8 mouse cellular contexts compared by ENCODE assay signal in the genomic region with DNA sequence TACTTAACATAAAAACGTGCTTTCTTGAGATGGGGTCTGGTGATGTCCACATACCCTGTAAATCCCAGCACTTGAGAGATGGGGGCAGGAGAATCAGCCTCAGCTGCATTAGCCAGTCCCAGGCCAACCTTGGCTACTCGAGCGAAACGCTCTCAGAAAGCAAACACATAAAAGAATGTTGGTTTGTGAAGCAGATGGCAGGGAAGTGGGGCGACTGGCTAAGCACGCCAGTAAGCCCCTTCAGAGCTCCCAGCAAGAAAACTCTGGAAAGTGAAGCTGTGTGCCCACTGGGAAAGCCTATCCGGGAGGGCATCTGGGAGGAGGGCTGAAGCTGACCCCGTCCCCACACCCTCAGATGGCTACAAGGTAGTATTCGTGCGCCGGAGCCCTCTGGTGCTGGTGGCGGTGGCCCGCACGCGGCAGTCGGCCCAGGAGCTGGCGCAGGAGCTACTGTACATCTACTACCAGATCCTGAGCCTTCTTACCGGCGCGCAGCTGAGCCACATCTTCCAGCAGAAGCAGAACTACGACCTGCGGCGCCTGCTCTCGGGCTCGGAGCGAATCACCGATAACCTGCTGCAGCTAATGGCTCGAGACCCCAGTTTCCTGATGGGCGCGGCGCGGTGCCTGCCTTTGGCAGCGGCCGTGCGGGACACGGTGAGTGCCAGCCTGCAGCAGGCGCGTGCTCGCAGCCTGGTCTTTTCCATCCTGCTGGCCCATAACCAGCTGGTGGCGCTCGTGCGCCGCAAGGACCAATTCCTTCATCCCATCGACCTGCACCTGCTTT. TPM values are rescaled to one million over a fixed set of nuclear protein-coding genes. Genes with fewer than 3 reads are reported as not detected.
A peak's percentile ranks its signal among the peaks of the same experiment; 100 is the strongest.
DNase-seq lines count a peak whose midpoint lies in the region; ATAC-seq and TF ChIP-seq lines count a peak whose summit lies in the region.

No protein-coding gene starts in this region.

- no peak for DNase-seq in heart, adult 8-10 months (ENCODE audit: low spot score)
- DNase-seq in cerebellum, postnatal 25 days, result peak; percentile 96
- DNase-seq in frontal cortex, postnatal 25 days (ENCODE audit: low spot score in 2 of 2), result peak; percentile 73 to 75
- peak; percentile 78 for DNase-seq in kidney, postnatal 0 days (ENCODE audit: low spot score)
- no peak for DNase-seq in liver, adult 2 months (ENCODE audit: extremely low read depth, low read depth, low spot score)
- DNase-seq in neural tube, embryonic 10.5 days (ENCODE audit: extremely low spot score, low spot score), result peak; percentile 82

- H3K36me3 ChIP-seq in heart, embryonic 11.5 days (ENCODE audit: control insufficient read depth, insufficient read depth, low read length), result no peaks in the 10 kb centered on the region
- peaks cover 3% of the 10 kb centered on the region; the same call in 1 of the 2 replicates for H3K36me3 ChIP-seq in kidney, postnatal 0 days (ENCODE audit: insufficient read depth, low read length)
- H3K36me3 ChIP-seq in liver, adult 2 months (ENCODE audit: control insufficient read depth, insufficient read depth, low read length), result peaks cover 11% of the 10 kb centered on the region; the same call in 1 of the 2 replicates
- no peaks in the 10 kb centered on the region for H3K36me3 ChIP-seq in testis, adult 2 months (ENCODE audit: control insufficient read depth, insufficient read depth, low read length)

- 0 out of 2 replicates have a peak overlapping the region, but pooled peaks have one; percentile 36 for H3K9ac ChIP-seq in heart, embryonic 11.5 days (ENCODE audit: low read depth, low read length)
- 0 out of 2 replicates have a peak overlapping the region, but pooled peaks have one; percentile 31 for H3K9ac ChIP-seq in kidney, postnatal 0 days (ENCODE audit: low read depth, low read length)
- H3K9ac ChIP-seq in liver, adult 2 months (ENCODE audit: low read depth, low read length), result no peak overlapping the region

- H3K9me3 ChIP-seq in heart, embryonic 11.5 days (replicated peaks; ENCODE audit: control insufficient read depth, low read length), result no peaks in the 10 kb centered on the region
- no peaks in the 10 kb centered on the region for H3K9me3 ChIP-seq in kidney, postnatal 0 days (replicated peaks; ENCODE audit: low read length)

- H3K4me2 ChIP-seq in heart, embryonic 11.5 days, result peak overlapping the region; percentile 78
- H3K4me2 ChIP-seq in kidney, postnatal 0 days (ENCODE audit: low read length), result peak overlapping the region; percentile 56

- H3K4me1 ChIP-seq in heart, embryonic 11.5 days (ENCODE audit: control insufficient read depth, insufficient read depth, low read length), result peaks cover 9% of the 10 kb centered on the region
- H3K4me1 ChIP-seq in kidney, postnatal 0 days (replicated peaks; ENCODE audit: insufficient read depth, low read length), result peaks cover 5% of the 10 kb centered on the region; the same call in 1 of the 2 replicates
- H3K4me1 ChIP-seq in liver, adult 2 months (ENCODE audit: control insufficient read depth, insufficient read depth, low read length), result no peaks in the 10 kb centered on the region
- H3K4me1 ChIP-seq in testis, adult 2 months (ENCODE audit: control insufficient read depth, insufficient read depth, low read length), result peaks cover 6% of the 10 kb centered on the region

- WGBS in heart, embryonic 11.5 days (ENCODE audit: insufficient replicate concordance), result 9% methylated on average over 44 of the region's 44 CpGs
- 11% methylated on average over 44 of the region's 44 CpGs for WGBS in kidney, postnatal 0 days
- WGBS in liver, adult 2 months, result 84% methylated on average over 44 of the region's 44 CpGs

- ATAC-seq in heart, embryonic 11.5 days (replicated peaks; ENCODE audit: insufficient number of reproducible peaks, low FRiP score, low TSS enrichment), result no peak
- ATAC-seq in kidney, postnatal 0 days (replicated peaks; ENCODE audit: low FRiP score, low read depth), result peak; percentile 26; the same call in 1 of the 2 replicates

- no peak overlapping the region for H3K27ac ChIP-seq in heart, embryonic 11.5 days (ENCODE audit: low read depth, low read length)
- H3K27ac ChIP-seq in kidney, postnatal 0 days, result no peak overlapping the region
- no peak overlapping the region for H3K27ac ChIP-seq in liver, adult 2 months (replicated peaks; ENCODE audit: insufficient read depth, low read depth, low read length)
- no peak overlapping the region for H3K27ac ChIP-seq in testis, adult 2 months (ENCODE audit: control insufficient read depth, insufficient read depth, low read depth, low read length)

- TF ChIP-seq CTCF in kidney, postnatal 0 days (IDR thresholded peaks at IDR 0.05; ENCODE audit: low read depth), result peak; percentile 79
- peak; percentile 38 for TF ChIP-seq CTCF in liver, adult 2 months (IDR thresholded peaks at IDR 0.05; ENCODE audit: low read depth, low read length)
- TF ChIP-seq CTCF in testis, adult 2 months (IDR thresholded peaks at IDR 0.05; ENCODE audit: control insufficient read depth, insufficient read depth, insufficient replicate concordance, low read depth, low read length), result peak; percentile 68; the same call in 1 of the 2 replicates

- TF ChIP-seq POLR2A in liver, adult 2 months (IDR thresholded peaks at IDR 0.05; ENCODE audit: extremely low read depth, insufficient read depth, low read length), result no peak
- TF ChIP-seq POLR2A in testis, adult 2 months (IDR thresholded peaks at IDR 0.05; ENCODE audit: control insufficient read depth, low read depth, low read length), result no peak

- H3K27me3 ChIP-seq in heart, embryonic 11.5 days (ENCODE audit: control insufficient read depth, insufficient read depth, low read length), result peaks cover 22% of the 10 kb centered on the region
- no peaks in the 10 kb centered on the region for H3K27me3 ChIP-seq in kidney, postnatal 0 days (ENCODE audit: insufficient read depth, low read length)
- H3K27me3 ChIP-seq in liver, adult 2 months (ENCODE audit: control insufficient read depth, insufficient read depth, low read length), result no peaks in the 10 kb centered on the region
- no peaks in the 10 kb centered on the region for H3K27me3 ChIP-seq in testis, adult 2 months (ENCODE audit: control insufficient read depth, insufficient read depth, low read length)

- peak overlapping the region; percentile 43 for H3K4me3 ChIP-seq in heart, embryonic 11.5 days (ENCODE audit: low read depth, low read length)
- H3K4me3 ChIP-seq in kidney, postnatal 0 days (replicated peaks; ENCODE audit: low read depth, low read length), result peak overlapping the region; percentile 30
- no peak overlapping the region for H3K4me3 ChIP-seq in liver, adult 2 months (ENCODE audit: insufficient read depth, low read depth, low read length)
- peak overlapping the region; percentile 56 for H3K4me3 ChIP-seq in testis, adult 2 months (ENCODE audit: control insufficient read depth, low read depth, low read length)

- H3K79me2 ChIP-seq in liver, adult 2 months (ENCODE audit: control insufficient read depth, insufficient read depth, low read length), result no peaks in the 10 kb centered on the region

RNA-seq across cellular contexts. Expression of a gene that starts 5.6 kb away (rescaled TPM):
- polyA plus RNA-seq in heart, embryonic 11.5 days (2014; fragmentation: Nextera tagmentation; extraction: Ambion mirVana), result 1.3 and 1.6 TPM in 2 replicates
- total RNA-seq in heart, adult 8-10 months (2022), result 1 to 10 TPM; 1.3 to 3.7 (median 2.1) TPM
- polyA plus RNA-seq in kidney, postnatal 0 days (2015; fragmentation: Nextera tagmentation; extraction: Ambion mirVana), result 1.1 and 1.4 TPM in 2 replicates
- 0.18 and 0.27 TPM in 2 replicates for total RNA-seq in liver, adult 2 months (2014; rRNA removed)
- 0.70 and 1.2 TPM in 2 replicates for polyA plus RNA-seq in liver, adult 2 months (2012; rRNA removed)
- polyA plus RNA-seq in testis, adult 2 months (2012; rRNA removed), result 4.3 and 4.6 TPM in 2 replicates

RNA-seq across cellular contexts. Expression of a gene that starts 13.1 kb away (rescaled TPM):
- 9.6 and 11.9 TPM in 2 replicates for polyA plus RNA-seq in heart, embryonic 11.5 days (2014; fragmentation: Nextera tagmentation; extraction: Ambion mirVana)
- 10 to 100 TPM; 10.8 to 12.2 (median 11.9) TPM for total RNA-seq in heart, adult 8-10 months (2022)
- polyA plus RNA-seq in kidney, postnatal 0 days (2015; fragmentation: Nextera tagmentation; extraction: Ambion mirVana), result 11.1 and 12.7 TPM in 2 replicates
- total RNA-seq in liver, adult 2 months (2014; rRNA removed), result 9.2 and 12.4 TPM in 2 replicates
- polyA plus RNA-seq in liver, adult 2 months (2012; rRNA removed), result 29.2 and 29.6 TPM in 2 replicates
- 14.1 and 14.9 TPM in 2 replicates for polyA plus RNA-seq in testis, adult 2 months (2012; rRNA removed)

RNA-seq across cellular contexts. Expression of a gene that starts 27.2 kb away (rescaled TPM):
- not detected in 2 replicates for polyA plus RNA-seq in heart, embryonic 11.5 days (2014; fragmentation: Nextera tagmentation; extraction: Ambion mirVana)
- not detected for total RNA-seq in heart, adult 8-10 months (2022)
- polyA plus RNA-seq in kidney, postnatal 0 days (2015; fragmentation: Nextera tagmentation; extraction: Ambion mirVana), result not detected in 2 replicates
- not detected in 2 replicates for total RNA-seq in liver, adult 2 months (2014; rRNA removed)
- polyA plus RNA-seq in liver, adult 2 months (2012; rRNA removed), result not detected in 2 replicates
- polyA plus RNA-seq in testis, adult 2 months (2012; rRNA removed), result 360 and 372 TPM in 2 replicates

RNA-seq across cellular contexts. Expression of a gene that starts 28.0 kb away (rescaled TPM):
- 46.0 and 51.3 TPM in 2 replicates for polyA plus RNA-seq in heart, embryonic 11.5 days (2014; fragmentation: Nextera tagmentation; extraction: Ambion mirVana)
- total RNA-seq in heart, adult 8-10 months (2022), result 10 to 100 TPM; 24.8 to 31.0 (median 27.6) TPM
- 40.2 and 46.8 TPM in 2 replicates for polyA plus RNA-seq in kidney, postnatal 0 days (2015; fragmentation: Nextera tagmentation; extraction: Ambion mirVana)
- total RNA-seq in liver, adult 2 months (2014; rRNA removed), result 31.8 and 34.4 TPM in 2 replicates
- polyA plus RNA-seq in liver, adult 2 months (2012; rRNA removed), result 8.3 and 9.9 TPM in 2 replicates
- 26.8 and 28.1 TPM in 2 replicates for polyA plus RNA-seq in testis, adult 2 months (2012; rRNA removed)

RNA-seq across cellular contexts. Expression of a gene that starts 34.4 kb away (rescaled TPM):
- polyA plus RNA-seq in heart, embryonic 11.5 days (2014; fragmentation: Nextera tagmentation; extraction: Ambion mirVana), result 0.46 and 0.70 TPM in 2 replicates
- total RNA-seq in heart, adult 8-10 months (2022), result under 1 TPM in 2 of 4 experiments, not detected in 2; 0.16 to 0.66 TPM
- polyA plus RNA-seq in kidney, postnatal 0 days (2015; fragmentation: Nextera tagmentation; extraction: Ambion mirVana), result 0.95 and 1.3 TPM in 2 replicates
- 0.07 TPM in 1 of 2 replicates, not detected in the other for total RNA-seq in liver, adult 2 months (2014; rRNA removed)
- not detected in 2 replicates for polyA plus RNA-seq in liver, adult 2 months (2012; rRNA removed)
- 6.5 and 6.6 TPM in 2 replicates for polyA plus RNA-seq in testis, adult 2 months (2012; rRNA removed)

Comparison
In these comparisons a context has a peak if more than half of its experiments do, and no peak if none do; other contexts are left out.
1. DNase-seq: peak in cerebellum, postnatal 25 days (2 of 2), frontal cortex, postnatal 25 days (2 of 2), kidney, postnatal 0 days (single experiment) and neural tube, embryonic 10.5 days (single experiment); none in heart, adult 8-10 months (single experiment) and liver, adult 2 months (single experiment).
2. RNA of a gene that starts 27.2 kb away (polyA plus RNA-seq): 360 to 372 TPM in testis, adult 2 months; not detected in heart, embryonic 11.5 days, not detected in kidney, postnatal 0 days and not detected in liver, adult 2 months; every median in the first group is over 100 times any median in the second.
3. Peak in every context shown above with its lines, with median percentiles within 50 percentile points of each other: CTCF ChIP-seq.